Mouse (Mus musculus): Measurements from ENCODE around the gene C8g. TPM values are rescaled to one million over a fixed set of nuclear protein-coding genes. Genes with fewer than 3 reads are reported as not detected.
A peak's percentile ranks its signal among the peaks of the same experiment; 100 is the strongest.

Gene C8g
- polyA plus RNA-seq, 1 experiment from 2014 or later = 5.3 TPM

DNA sequence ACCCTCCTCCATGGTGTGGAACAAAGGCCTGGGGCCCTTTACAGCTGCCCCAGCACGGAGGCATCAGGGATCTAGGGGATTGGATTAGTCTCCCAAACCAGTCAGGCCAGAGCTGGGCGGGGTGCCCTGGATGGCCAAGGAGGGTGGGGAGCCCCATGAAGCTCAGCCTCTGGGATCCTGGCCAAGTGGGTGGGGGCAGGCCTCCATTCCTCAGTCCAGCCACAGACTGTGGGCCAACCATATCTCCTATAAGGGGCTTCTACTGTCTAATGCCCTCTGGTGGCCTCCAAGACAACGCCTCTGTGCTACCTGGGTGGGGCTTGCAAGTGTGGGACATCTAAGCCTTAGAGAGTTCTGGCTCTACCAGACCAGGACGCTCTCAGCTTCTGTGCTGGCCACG, 42.6 kb downstream of the C8g start:
- H3K4me2 ChIP-seq (replicated peaks) = peak overlapping the region; percentile 85; the same call in 1 of the 2 replicates
- WGBS = 88% methylated on average over 5 of the region's 5 CpGs
- H3K9me3 ChIP-seq = no peaks in the 10 kb centered on the region
- H3K36me3 ChIP-seq = peaks cover 16% of the 10 kb centered on the region
- H3K27me3 ChIP-seq (replicated peaks) = no peaks in the 10 kb centered on the region
- no peak for ATAC-seq (ENCODE audit: low FRiP score, low read depth)
- H3K4me1 ChIP-seq = peaks cover 24% of the 10 kb centered on the region
- no peak overlapping the region for H3K4me3 ChIP-seq
- H3K9ac ChIP-seq = no peak overlapping the region
- H3K27ac ChIP-seq = no peak overlapping the region

DNA sequence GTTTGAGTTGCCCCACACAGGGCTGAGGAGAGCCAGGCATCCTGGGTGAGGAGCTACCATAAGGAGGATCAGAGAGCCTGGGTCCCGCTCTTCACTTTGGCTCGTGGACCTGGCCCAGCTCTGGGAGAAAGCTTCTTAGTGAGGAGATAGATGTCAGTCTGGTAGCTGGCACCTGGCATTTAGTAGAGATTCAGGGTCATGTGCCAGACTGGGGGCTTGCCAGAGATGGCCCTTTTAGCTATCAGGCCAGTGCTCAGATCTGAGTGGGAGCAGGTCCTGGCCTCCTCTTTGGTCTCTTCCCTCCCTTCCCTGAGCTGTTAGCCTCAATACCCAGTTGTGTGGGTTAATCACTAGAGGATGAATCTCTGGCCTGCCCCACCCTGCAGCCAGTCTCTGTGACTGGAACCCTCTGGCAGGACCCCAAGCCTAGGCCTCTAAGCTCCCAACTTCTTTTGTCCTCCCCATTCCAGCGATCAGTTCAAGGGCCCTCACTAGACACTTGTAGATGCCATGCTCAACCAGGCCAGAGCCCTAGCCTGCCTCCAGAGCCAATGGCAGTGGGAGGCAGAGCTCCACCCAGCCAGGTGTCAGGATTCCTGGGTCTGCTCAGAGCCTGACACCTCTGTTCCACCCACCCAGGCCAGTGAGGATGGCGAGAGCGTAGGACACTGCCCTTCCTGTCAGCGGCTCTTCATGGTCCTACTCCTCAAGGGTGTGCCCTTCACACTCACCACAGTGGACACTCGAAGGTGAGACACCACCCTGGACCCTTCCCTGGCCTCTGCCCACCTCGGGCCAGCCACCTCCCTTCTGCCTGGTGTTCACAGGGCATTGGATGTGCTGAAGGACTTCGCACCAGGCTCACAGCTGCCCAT, 44.3 kb downstream of the C8g start:
- H3K36me3 ChIP-seq = peaks cover 16% of the 10 kb centered on the region
- H3K9me3 ChIP-seq = no peaks in the 10 kb centered on the region
- no peak overlapping the region for H3K4me3 ChIP-seq
- H3K4me1 ChIP-seq = peaks cover 24% of the 10 kb centered on the region
- 87% methylated on average over 9 of the region's 9 CpGs for WGBS
- H3K4me2 ChIP-seq (replicated peaks) = no peak overlapping the region
- H3K9ac ChIP-seq = no peak overlapping the region
- ATAC-seq (ENCODE audit: low FRiP score, low read depth) = no peak
- H3K27me3 ChIP-seq (replicated peaks) = no peaks in the 10 kb centered on the region
- H3K27ac ChIP-seq = no peak overlapping the region

DNA sequence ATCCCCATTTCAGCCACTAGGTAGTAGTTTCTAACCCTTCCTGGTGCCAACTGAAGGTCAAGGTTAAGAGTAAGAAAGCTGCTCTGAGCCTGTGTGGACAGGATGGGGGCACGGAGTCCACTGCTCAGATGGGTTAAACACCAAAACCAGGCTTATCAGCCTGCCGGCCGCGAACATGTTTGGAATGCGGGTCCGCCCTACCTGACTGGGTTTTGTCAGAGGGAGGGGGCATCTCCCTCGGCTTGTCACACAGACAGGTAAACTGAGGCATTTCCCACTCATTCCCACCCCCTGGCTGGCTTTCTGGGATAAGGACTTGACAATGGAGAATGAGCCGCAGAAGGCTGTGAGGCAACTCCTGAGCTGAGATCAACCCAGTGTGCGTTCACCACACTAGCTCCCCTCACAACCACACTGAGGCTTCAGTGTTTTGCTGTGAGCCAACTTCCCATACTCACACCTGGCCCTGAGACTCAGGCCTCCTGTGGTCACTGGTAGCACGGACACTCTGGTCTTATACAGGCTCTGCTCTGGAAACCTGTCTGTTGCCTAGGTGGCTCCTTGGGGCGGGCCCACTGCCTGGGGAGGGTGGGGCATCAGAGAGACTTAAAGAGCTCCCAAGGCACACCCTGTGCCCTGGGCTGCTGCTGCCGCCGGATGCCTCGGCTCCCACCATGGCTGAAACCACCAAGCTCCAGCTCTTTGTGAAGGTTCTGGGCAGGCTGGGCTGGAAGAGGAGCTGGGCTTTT, 45.1 kb downstream of the C8g start, which contains the start of gene Clic3:
Clic3 (plus strand) TSS at position 634 of the 749 bp plus-strand sequence.
- Histone ChIP-seq H3K9ac (no peak within 1 kb of the TSS), H3K4me1 (peaks cover 23% of the 10 kb centered on the region), H3K4me3 (no peak within 1 kb of the TSS), H3K9me3 (no peaks in the 10 kb centered on the region), H3K27ac (no peak within 1 kb of the TSS), H3K36me3 (peaks cover 16% of the 10 kb centered on the region), H3K27me3 (replicated peaks) (no peaks in the 10 kb centered on the region), H3K4me2 (replicated peaks) (no peak within 1 kb of the TSS)
- no peak for ATAC-seq (ENCODE audit: low FRiP score, low read depth)
- 70% methylated on average over 14 of the region's 14 CpGs for WGBS

DNA sequence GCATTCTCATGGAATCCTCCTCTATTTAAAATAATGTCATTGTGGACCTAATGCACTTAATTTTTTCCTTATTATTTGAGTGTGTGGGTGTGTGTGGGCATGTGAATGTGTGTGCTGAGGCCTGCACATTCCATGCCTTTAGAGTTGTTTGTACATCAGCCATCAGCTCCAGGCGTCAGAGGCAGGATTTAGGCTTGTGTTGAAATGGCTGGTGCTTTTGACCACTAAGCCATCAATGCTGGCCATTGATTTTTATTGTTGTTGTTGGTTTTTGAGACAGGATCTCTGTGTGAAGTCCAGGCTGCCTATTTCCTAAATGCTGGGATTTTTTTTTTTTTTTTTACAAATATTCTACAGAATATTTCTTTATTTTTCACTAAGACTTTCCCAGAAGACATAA, 48.6 kb downstream of the C8g start:
- peaks cover under 1% of the 10 kb centered on the region; the same call in 1 of the 2 replicates for H3K36me3 ChIP-seq
- no peak for ATAC-seq (ENCODE audit: low FRiP score, low read depth)
- no peak overlapping the region for H3K9ac ChIP-seq
- no peaks in the 10 kb centered on the region for H3K27me3 ChIP-seq (replicated peaks)
- H3K27ac ChIP-seq = no peak overlapping the region
- H3K4me1 ChIP-seq = no peaks in the 10 kb centered on the region
- no peaks in the 10 kb centered on the region for H3K9me3 ChIP-seq
- no peak overlapping the region for H3K4me3 ChIP-seq
- WGBS = 28% methylated on average over 1 of the region's 1 CpGs
- H3K4me2 ChIP-seq (replicated peaks) = no peak overlapping the region

DNA sequence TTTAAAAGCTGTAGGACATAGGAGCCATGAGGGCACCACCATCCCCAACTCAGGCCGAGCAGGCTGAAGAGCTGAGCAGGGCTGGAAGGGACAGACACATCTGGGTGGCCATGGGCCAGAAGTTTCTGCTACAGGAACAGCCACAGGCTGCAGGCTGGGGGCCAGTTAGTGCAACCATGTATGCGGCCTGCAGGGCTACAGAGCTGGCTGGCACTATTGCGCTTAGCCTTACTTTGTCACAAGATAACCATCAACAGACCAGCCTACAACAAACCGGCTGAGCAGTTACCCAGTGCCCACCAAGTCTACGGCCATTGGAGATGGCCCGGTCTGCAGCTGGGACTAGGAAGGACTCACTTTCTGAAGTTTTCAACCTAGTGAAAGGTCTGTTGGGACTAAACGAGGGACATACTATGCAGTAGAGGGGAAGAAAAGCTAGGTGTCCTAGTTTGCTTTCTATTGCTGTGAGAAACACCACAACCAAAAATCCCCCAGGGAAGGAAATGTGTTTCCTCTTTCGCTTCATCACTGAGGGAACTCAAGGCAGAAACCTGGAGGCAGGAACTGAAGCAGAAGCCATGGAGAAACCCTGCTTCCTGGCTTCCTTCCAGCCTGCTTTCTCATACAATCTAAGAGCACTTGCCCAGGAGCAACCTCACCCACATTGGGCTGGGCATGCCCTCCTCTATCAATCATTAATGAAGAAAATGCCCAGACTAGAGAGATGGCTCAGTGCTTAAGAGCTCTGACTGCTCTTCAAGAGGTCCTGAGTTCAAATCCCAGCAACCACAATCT, 50.5 kb downstream of the C8g start:
- Histone ChIP-seq H3K4me2 (replicated peaks) (no peak overlapping the region), H3K27me3 (replicated peaks) (no peaks in the 10 kb centered on the region), H3K4me3 (no peak overlapping the region), H3K9ac (no peak overlapping the region), H3K36me3 (peaks cover 19% of the 10 kb centered on the region), H3K27ac (no peak overlapping the region), H3K9me3 (no peaks in the 10 kb centered on the region), H3K4me1 (no peaks in the 10 kb centered on the region)
- ATAC-seq (ENCODE audit: low FRiP score, low read depth) = no peak
- 88% methylated on average over 8 of the region's 8 CpGs for WGBS

Other genes starting within 250 kb of the C8g start
- 20.3 and 22.4 TPM in 2 replicates for gene Tmem203, start 246.3 kb downstream of the C8g start, polyA plus RNA-seq (2016; fragmentation: Nextera tagmentation; extraction: Ambion mirVana)
- 14.4 and 15.2 TPM in 2 replicates for gene Tprn, start 239.1 kb downstream of the C8g start, polyA plus RNA-seq (2016; fragmentation: Nextera tagmentation; extraction: Ambion mirVana)
- 201 and 204 TPM in 2 replicates for gene Ssna1, start 229.3 kb downstream of the C8g start, polyA plus RNA-seq (2016; fragmentation: Nextera tagmentation; extraction: Ambion mirVana)
- 142 and 144 TPM in 2 replicates for gene Anapc2, start 229.2 kb downstream of the C8g start, polyA plus RNA-seq (2016; fragmentation: Nextera tagmentation; extraction: Ambion mirVana)
- not detected in 2 replicates for gene Tmem210, start 213.6 kb downstream of the C8g start, polyA plus RNA-seq (2016; fragmentation: Nextera tagmentation; extraction: Ambion mirVana)
- not detected in 2 replicates for gene Lrrc26, start 211.8 kb downstream of the C8g start, polyA plus RNA-seq (2016; fragmentation: Nextera tagmentation; extraction: Ambion mirVana)
- gene Grin1, start 182.5 kb downstream of the C8g start, polyA plus RNA-seq (2016; fragmentation: Nextera tagmentation; extraction: Ambion mirVana) = 8.1 and 11.3 TPM in 2 replicates
- 70.3 and 71.7 TPM in 2 replicates for gene Man1b1, start 169.4 kb downstream of the C8g start, polyA plus RNA-seq (2016; fragmentation: Nextera tagmentation; extraction: Ambion mirVana)
- 21.2 and 24.5 TPM in 2 replicates for gene Dpp7, start 145.4 kb downstream of the C8g start, polyA plus RNA-seq (2016; fragmentation: Nextera tagmentation; extraction: Ambion mirVana)
- gene Uap1l1, start 136.0 kb downstream of the C8g start, polyA plus RNA-seq (2016; fragmentation: Nextera tagmentation; extraction: Ambion mirVana) = 5.6 and 7.2 TPM in 2 replicates
- 38.1 and 39.5 TPM in 2 replicates for gene Sapcd2, start 129.4 kb downstream of the C8g start, polyA plus RNA-seq (2016; fragmentation: Nextera tagmentation; extraction: Ambion mirVana)
- 0.75 and 1.5 TPM in 2 replicates for gene Entpd2, start 105.8 kb downstream of the C8g start, polyA plus RNA-seq (2016; fragmentation: Nextera tagmentation; extraction: Ambion mirVana)
- 241 and 266 TPM in 2 replicates for gene Npdc1, start 102.4 kb downstream of the C8g start, polyA plus RNA-seq (2016; fragmentation: Nextera tagmentation; extraction: Ambion mirVana)
- gene Fut7, start 78.5 kb downstream of the C8g start, polyA plus RNA-seq (2016; fragmentation: Nextera tagmentation; extraction: Ambion mirVana) = 0.09 and 0.29 TPM in 2 replicates
- gene Abca2, start 73.0 kb downstream of the C8g start, polyA plus RNA-seq (2016; fragmentation: Nextera tagmentation; extraction: Ambion mirVana) = 10.0 and 10.2 TPM in 2 replicates
- gene Clic3, start 44.9 kb downstream of the C8g start, polyA plus RNA-seq (2016; fragmentation: Nextera tagmentation; extraction: Ambion mirVana) = 1.7 and 2.3 TPM in 2 replicates
- 49.5 and 52.5 TPM in 2 replicates for gene Paxx, start 40.6 kb downstream of the C8g start, polyA plus RNA-seq (2016; fragmentation: Nextera tagmentation; extraction: Ambion mirVana)
- gene Ptgds, start 31.7 kb downstream of the C8g start, polyA plus RNA-seq (2016; fragmentation: Nextera tagmentation; extraction: Ambion mirVana) = 1.1 and 1.4 TPM in 2 replicates
- gene Lcn12, start 7.8 kb downstream of the C8g start, polyA plus RNA-seq (2016; fragmentation: Nextera tagmentation; extraction: Ambion mirVana) = not detected in 2 replicates
- gene Fbxw5, start 969 bp downstream of the C8g start, polyA plus RNA-seq (2016; fragmentation: Nextera tagmentation; extraction: Ambion mirVana) = 107 and 118 TPM in 2 replicates
- gene Traf2, start 45.2 kb upstream of the C8g start, polyA plus RNA-seq (2016; fragmentation: Nextera tagmentation; extraction: Ambion mirVana) = 26.9 and 28.0 TPM in 2 replicates
- gene Edf1, start 56.1 kb upstream of the C8g start, polyA plus RNA-seq (2016; fragmentation: Nextera tagmentation; extraction: Ambion mirVana) = 386 TPM in 2 replicates
- gene Mamdc4, start 73.1 kb upstream of the C8g start, polyA plus RNA-seq (2016; fragmentation: Nextera tagmentation; extraction: Ambion mirVana) = 1.7 and 4.8 TPM in 2 replicates
- 169 and 176 TPM in 2 replicates for gene Phpt1, start 73.5 kb upstream of the C8g start, polyA plus RNA-seq (2016; fragmentation: Nextera tagmentation; extraction: Ambion mirVana)
- 2.3 and 3.0 TPM in 2 replicates for gene Ajm1, start 80.0 kb upstream of the C8g start, polyA plus RNA-seq (2016; fragmentation: Nextera tagmentation; extraction: Ambion mirVana)
- gene Rabl6, start 106.8 kb upstream of the C8g start, polyA plus RNA-seq (2016; fragmentation: Nextera tagmentation; extraction: Ambion mirVana) = 78.3 and 82.5 TPM in 2 replicates
- gene Ccdc183, start 116.0 kb upstream of the C8g start, polyA plus RNA-seq (2016; fragmentation: Nextera tagmentation; extraction: Ambion mirVana) = 0.26 and 0.30 TPM in 2 replicates
- 22.7 and 24.9 TPM in 2 replicates for gene Tmem141, start 120.3 kb upstream of the C8g start, polyA plus RNA-seq (2016; fragmentation: Nextera tagmentation; extraction: Ambion mirVana)
- 1.2 and 1.3 TPM in 2 replicates for gene Fcna, start 126.3 kb upstream of the C8g start, polyA plus RNA-seq (2016; fragmentation: Nextera tagmentation; extraction: Ambion mirVana)
- gene Lcn8, start 151.4 kb upstream of the C8g start, polyA plus RNA-seq (2016; fragmentation: Nextera tagmentation; extraction: Ambion mirVana) = not detected in 2 replicates
- gene Lcn5, start 156.2 kb upstream of the C8g start, polyA plus RNA-seq (2016; fragmentation: Nextera tagmentation; extraction: Ambion mirVana) = not detected in 2 replicates
- not detected in 2 replicates for gene Lcn6, start 175.1 kb upstream of the C8g start, polyA plus RNA-seq (2016; fragmentation: Nextera tagmentation; extraction: Ambion mirVana)
- not detected in 2 replicates for gene Lcn10, start 181.0 kb upstream of the C8g start, polyA plus RNA-seq (2016; fragmentation: Nextera tagmentation; extraction: Ambion mirVana)
- not detected in 2 replicates for gene Obp2a, start 198.3 kb upstream of the C8g start, polyA plus RNA-seq (2016; fragmentation: Nextera tagmentation; extraction: Ambion mirVana)
- gene Bmyc, start 205.0 kb upstream of the C8g start, polyA plus RNA-seq (2016; fragmentation: Nextera tagmentation; extraction: Ambion mirVana) = 94.1 and 95.1 TPM in 2 replicates
- gene Obp2b, start 235.3 kb upstream of the C8g start, polyA plus RNA-seq (2016; fragmentation: Nextera tagmentation; extraction: Ambion mirVana) = not detected in 2 replicates